Mouse (Mus musculus) monocyte, adult 5-6 weeks (primary cell): ENCODE results near the gene Avil. TPM values are rescaled to one million over a fixed set of nuclear protein-coding genes. Genes with fewer than 3 reads are reported as not detected.

Experiments
- ATAC-seq: fragments of 153-309, 156-312 bp; replicated peaks from 2 replicates; pipeline ENCODE4 v1.8.0; 2017; ENCODE audit warnings: mild to moderate bottlenecking; ENCODE audit not compliant: low TSS enrichment, insufficient number of reproducible peaks, severe bottlenecking, poor library complexity, low FRiP score
- total RNA-seq: library from RNA; stranded (forward); fragments of 200-1000, 200-491, 200-594 nt; gene quantifications from 3 replicates; pipeline ENCODE4 v1.2.3, GENCODE M21; 2017

Gene Avil
- total RNA-seq, 1 experiment from 2014 or later: 1.1 TPM

GRCm38 (mm10) chr10:127002765-127003164 lies 2.3 kb downstream of the Avil start:
- no peak; the same call in 1 of the 2 replicates for ATAC-seq

DNA sequence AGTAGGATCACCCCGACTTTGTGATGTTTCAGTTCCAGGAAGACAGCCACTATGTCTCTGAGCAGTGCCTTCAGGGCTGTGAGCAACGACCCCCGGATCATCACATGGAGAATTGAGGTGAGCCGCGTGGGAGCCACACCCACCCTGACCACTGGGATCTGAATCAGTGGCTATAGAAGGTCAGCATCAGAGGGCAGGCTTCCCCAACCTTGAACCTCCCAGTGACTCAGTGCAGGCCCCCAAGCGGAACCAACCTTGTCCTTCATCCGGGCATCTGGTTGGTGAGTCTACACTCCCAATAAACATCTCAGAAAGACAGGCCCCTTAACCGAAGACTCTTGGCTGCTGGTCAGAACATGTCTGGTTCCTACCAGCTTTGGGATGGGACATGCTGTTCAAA lies 2.8 kb downstream of the Avil start:
- no peak for ATAC-seq

DNA sequence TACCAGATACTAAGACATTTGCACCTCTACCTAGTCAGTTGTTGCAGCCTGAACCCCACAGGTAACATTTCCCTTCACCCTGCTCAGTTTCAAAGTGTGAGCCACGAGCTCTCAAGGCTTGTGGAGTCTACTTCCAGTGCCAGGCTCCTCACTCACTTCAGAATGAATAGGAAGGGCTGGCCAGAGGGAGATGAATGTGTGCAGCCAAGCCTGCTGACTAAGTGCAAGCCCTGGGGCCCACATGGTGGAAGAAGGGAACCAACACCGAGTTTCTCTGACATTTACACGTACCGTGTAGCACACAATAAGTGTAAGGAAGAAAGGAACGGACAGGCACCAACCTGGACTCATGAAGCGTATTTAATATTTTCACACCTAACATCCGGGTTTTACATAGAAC lies 3.3 kb downstream of the Avil start:
- ATAC-seq: no peak

DNA sequence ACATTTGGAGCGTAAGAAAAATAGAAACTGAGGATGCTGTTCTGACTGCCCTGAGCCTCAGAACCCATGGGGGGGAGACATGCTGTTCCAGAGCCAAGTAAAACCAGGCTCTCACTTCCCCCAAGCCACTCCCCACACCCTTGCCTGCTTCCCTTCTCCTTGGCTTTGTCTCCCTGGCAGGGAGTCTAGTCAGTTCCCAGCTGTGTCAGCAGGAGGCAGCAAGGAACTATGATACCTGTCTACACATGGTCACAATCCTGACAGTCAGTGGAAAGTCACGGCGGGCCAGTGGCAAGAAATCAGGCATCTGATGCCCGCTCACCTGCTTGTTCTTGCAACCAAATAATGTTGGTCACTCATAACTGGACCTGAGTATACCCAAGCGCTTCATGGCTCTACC lies 16.0 kb downstream of the Avil start:
- ATAC-seq: no peak; the same call in 1 of the 2 replicates

GRCm38 (mm10) chr10:127017071-127017470 lies 16.6 kb downstream of the Avil start:
- no peak for ATAC-seq

- ATAC-seq: no peak
Observed at GRCm38 (mm10) chr10:127018422-127018821, 17.9 kb downstream of the Avil start.

- ATAC-seq: peak; percentile 91
Observed at GRCm38 (mm10) chr10:127030336-127031296, 30.1 kb downstream of the Avil start, which contains the start of gene Tsfm. Gene Tsfm, minus strand, starts transcription at chr10:127030840.

DNA sequence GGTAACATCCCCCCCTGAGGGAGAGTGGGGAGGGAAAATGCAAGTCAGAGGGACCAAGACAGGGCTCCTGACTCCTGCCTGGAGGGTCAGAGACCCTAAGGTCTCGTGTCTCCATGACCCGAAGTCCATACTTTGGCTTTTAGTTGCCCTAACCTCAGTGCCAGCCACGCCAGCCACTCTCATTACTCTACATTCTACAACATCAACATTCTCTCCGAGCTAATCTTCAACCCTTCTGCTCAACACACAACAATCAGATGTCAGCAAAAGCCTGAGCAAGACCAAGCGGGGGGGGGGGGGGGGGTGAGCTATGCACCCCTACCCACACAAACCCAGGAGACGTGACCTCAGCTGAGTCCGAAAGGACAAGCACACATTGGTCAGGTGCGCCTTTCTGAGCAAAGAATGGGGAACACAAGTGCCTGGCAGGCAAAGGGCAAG lies 32.8 kb downstream of the Avil start:
- ATAC-seq: no peak

GRCm38 (mm10) chr10:127036273-127036672 lies 35.8 kb downstream of the Avil start:
- no peak for ATAC-seq

- ATAC-seq: no peak
Observed at GRCm38 (mm10) chr10:127037641-127038040, 37.1 kb downstream of the Avil start.

- ATAC-seq: no peak
Observed at GRCm38 (mm10) chr10:127040569-127041214, 40.2 kb downstream of the Avil start.

- peak; percentile 2; the same call in 1 of the 2 replicates for ATAC-seq
Observed at GRCm38 (mm10) chr10:127041274-127041766, 40.8 kb downstream of the Avil start, which contains the start of the genes Mettl1 and Eef1akmt3. Gene Mettl1, plus strand, starts transcription at chr10:127041414. Gene Eef1akmt3, minus strand, starts transcription at chr10:127041513.

DNA sequence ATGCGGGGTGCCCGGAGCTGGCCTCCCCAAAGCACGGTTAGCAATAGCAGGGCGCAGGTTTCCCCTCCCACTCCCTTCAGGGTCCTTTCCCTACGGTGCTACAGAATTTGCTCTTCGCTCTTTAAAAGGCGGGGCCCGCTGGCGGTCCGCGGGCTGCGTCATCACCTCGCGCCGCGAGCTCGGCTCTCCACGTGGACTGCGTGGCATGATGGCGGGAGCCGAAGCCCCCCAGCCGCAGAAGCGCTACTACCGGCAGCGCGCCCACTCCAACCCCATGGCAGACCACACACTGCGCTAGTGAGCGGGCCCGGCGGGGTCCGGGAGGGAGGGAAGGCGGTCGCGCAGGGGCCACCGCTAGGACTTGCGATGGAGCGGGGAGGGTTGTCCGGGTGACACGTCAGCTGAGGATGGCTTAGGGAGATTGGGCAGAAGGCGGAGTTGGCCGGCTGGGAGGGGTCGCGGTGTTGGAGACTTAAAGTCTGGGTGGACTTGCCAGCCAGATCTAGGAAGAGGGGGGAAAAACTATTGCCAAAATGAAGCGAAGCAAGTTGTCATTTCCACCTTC lies 41.3 kb downstream of the Avil start:
- ATAC-seq: peak; percentile 61

DNA sequence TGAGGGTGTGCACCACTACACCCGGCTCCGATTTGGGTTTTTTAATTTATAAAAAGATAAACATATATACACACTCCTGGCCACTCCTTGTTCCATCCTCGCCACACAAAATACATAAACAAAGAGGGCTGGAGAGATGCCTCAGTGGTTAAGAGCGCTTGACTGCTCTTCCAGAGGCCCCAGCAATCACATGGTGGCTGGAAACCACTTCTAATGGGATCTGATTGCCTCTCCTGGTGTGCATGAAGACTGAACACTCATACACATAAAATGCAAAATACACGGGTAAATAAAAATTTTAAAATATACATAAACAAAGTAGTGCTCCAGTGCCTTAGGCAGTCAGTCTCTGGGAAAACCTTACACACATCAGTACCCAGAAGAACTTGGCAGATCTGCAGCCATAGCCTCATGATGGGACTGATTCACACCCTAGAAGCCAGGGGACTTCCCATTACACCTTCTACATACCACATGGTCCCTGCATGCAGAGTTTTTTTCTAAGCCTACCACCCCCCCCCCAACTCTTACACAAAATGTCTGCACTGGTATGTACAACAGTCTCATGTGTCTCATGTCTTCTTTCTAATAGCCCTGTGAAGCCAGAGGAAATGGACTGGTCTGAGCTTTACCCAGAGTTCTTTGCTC lies 42.1 kb downstream of the Avil start:
- ATAC-seq: no peak

- no peak for ATAC-seq
Observed at GRCm38 (mm10) chr10:127043187-127043586, 42.7 kb downstream of the Avil start.

DNA sequence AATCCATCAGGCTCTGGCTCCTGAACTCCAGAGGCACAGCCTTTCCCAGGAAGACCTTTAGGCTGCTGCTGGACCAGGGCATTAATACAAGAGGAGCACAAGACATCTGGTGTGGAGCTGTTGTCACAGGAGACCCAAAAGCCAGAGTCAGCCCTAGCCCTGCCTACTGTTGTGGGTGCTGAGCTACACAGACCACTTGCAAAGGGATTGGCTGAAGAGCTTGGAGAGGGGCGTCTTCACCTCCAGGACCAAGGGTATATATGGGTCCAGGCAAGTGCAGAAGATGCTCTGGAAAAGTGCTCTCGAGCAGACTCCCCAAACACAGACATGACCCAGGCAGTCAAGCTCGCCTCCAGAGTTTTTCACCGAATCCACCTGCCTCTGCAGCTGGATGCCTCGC lies 47.4 kb downstream of the Avil start, which contains the start of gene Cyp27b1:
Gene Cyp27b1 (plus strand): TSS at position 297 of the 400 bp plus-strand sequence.
- ATAC-seq: no peak

GRCm38 (mm10) chr10:127048608-127049394 lies 48.3 kb downstream of the Avil start:
- ATAC-seq: no peak
